In the genomic region with DNA sequence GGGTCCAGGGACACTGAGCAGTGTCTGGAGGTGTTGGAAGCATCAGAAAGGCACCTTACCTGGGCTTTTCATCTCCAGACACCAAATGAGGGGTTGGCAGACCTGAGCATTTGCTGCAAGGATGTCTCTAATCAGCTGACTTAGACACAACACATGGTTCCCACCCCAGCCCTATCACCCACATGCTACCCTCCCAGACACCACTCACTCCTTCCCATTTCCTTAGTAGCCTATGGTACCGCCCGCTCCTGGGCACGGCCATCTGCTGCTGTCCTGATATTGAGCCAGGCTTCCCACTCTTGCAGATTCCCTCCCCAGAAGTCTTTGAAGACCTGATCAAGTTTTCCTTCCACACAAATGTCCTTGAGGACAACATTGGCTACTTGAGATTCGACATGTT, we compare ENCODE assay signal across 21 mouse cellular contexts. TPM values are rescaled to one million over a fixed set of nuclear protein-coding genes. Genes with fewer than 3 reads are reported as not detected.
DNase-seq lines count a peak whose midpoint lies in the region; ATAC-seq lines count a peak whose summit lies in the region.
"Had no signal": no experiment of that assay in that cellular context is flagged by ENCODE, and none has a peak within 500 bp of the region (broad histone marks: within the 10 kb centered on the region; RNA-seq: fewer than 3 reads in every experiment).

No protein-coding gene starts in this region.

- no peak for DNase-seq in frontal cortex, postnatal 25 days (ENCODE audit: low spot score in 2 of 2)
- DNase-seq in left cerebral cortex, adult 18-20 months (ENCODE audit: low spot score in 2 of 2): peak; percentile 28 to 30
- DNase-seq in left cerebral cortex, postnatal 36 days (ENCODE audit: low spot score in 2 of 2): no peak
- no peak for DNase-seq in cerebellum, adult 9-10 months
- DNase-seq: adrenal gland, adult 8-10 months; adrenal gland, postnatal 14 days; adrenal gland, postnatal 36 days; B cell, adult 2 months; cerebellum, adult 11 months; cerebellum, adult 18-20 months; cerebellum, adult 8-10 months; forebrain, postnatal 0 days had no signal

- ATAC-seq in frontal cortex, adult (ENCODE audit: low TSS enrichment): peak; percentile 50; the same call in 1 of the 2 replicates
- ATAC-seq: activated CD4-positive, CD25-positive, alpha-beta regulatory T cell, adult 4 months; CD4-positive, CD25-positive, alpha-beta regulatory T cell, adult 4 months; forebrain, embryonic 13.5 days; forebrain, embryonic 15.5 days; forebrain, postnatal 0 days; Patski had no signal

- intact Hi-C loops in left cerebral cortex, postnatal 36 days (cut with DNase I): no loop called here

RNA-seq across cellular contexts. Expression of a gene that starts 4.4 kb away (rescaled TPM):
- total RNA-seq in left cerebral cortex, adult 18-20 months (2021): not detected
- under 1 TPM in 1 of 2 experiments, not detected in 1; 0.05 TPM for total RNA-seq in left cerebral cortex, postnatal 36 days (2021)
- total RNA-seq: adrenal gland, adult 18-20 months; adrenal gland, adult 8-10 months; adrenal gland, postnatal 14 days; adrenal gland, postnatal 36 days; CH12.LX had no signal

RNA-seq across cellular contexts. Expression of a gene that starts 17.3 kb away (rescaled TPM):
- not detected for total RNA-seq in left cerebral cortex, adult 18-20 months (2021)
- not detected for total RNA-seq in left cerebral cortex, postnatal 36 days (2021)
- total RNA-seq: adrenal gland, adult 8-10 months; adrenal gland, postnatal 36 days; CH12.LX had no signal

RNA-seq across cellular contexts. Expression of a gene that starts 20.4 kb away (rescaled TPM):
- 1 to 10 TPM; 2.6 to 2.7 TPM for total RNA-seq in left cerebral cortex, adult 18-20 months (2021)
- total RNA-seq in left cerebral cortex, postnatal 36 days (2021): 1 to 10 TPM; 3.7 to 4.0 TPM
- total RNA-seq: adrenal gland, adult 18-20 months; adrenal gland, postnatal 14 days; adrenal gland, postnatal 36 days; CH12.LX had no signal

RNA-seq across cellular contexts. Expression of a gene that starts 34.8 kb away (rescaled TPM):
- total RNA-seq in left cerebral cortex, adult 18-20 months (2021): 1 to 10 TPM; 2.1 to 4.0 TPM
- 1 to 10 TPM; 3.7 TPM for total RNA-seq in left cerebral cortex, postnatal 36 days (2021)
- total RNA-seq: CH12.LX had no signal

RNA-seq across cellular contexts. Expression of a gene that starts 56.8 kb away (rescaled TPM):
- not detected for total RNA-seq in left cerebral cortex, adult 18-20 months (2021)
- not detected for total RNA-seq in left cerebral cortex, postnatal 36 days (2021)
- total RNA-seq: adrenal gland, adult 18-20 months; adrenal gland, adult 8-10 months; adrenal gland, postnatal 14 days; adrenal gland, postnatal 36 days; CH12.LX; forebrain, postnatal 0 days; G1E had no signal

Comparison
In these comparisons a context has a peak if more than half of its experiments do, and no peak if none do; other contexts are left out.
1. DNase-seq: peak in left cerebral cortex, adult 18-20 months (2 of 2); none in frontal cortex, postnatal 25 days (0 of 2), left cerebral cortex, postnatal 36 days (0 of 2) and cerebellum, adult 9-10 months (single experiment).